Mouse (Mus musculus) ZHBTc4 (cell line): ENCODE measurements around the gene Gbp9.
"Not testable (repeated sequence)": the region's sequence is repeated elsewhere in the genome, so short reads cannot be mapped to it uniquely, and the experiment has no call there.

Experiments
- DNase-seq: peaks from one replicate; pipeline ENCODE4 v3.0.0-alpha.2; 2011; ENCODE audit warnings: low read depth, low spot score

The Gbp9 gene

DNA sequence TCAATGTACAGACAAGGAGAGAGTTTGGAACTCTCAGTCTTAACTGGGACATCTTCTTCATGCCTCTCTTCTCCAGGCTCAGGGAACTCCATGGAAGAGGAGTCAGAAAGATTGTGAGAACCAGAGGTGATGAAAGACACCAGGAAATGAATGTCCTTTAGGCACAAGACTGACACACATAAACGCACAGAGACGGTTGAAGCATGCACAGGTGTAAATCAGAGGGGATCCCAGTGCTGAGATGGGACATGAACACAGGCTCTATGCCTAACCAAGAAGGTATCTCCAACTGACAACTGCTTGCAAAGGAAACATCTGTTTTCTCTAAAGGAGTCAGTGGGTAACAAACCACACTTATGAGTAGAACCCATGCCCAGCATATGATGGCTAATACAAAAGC lies 79.1 kb downstream of the Gbp9 start:
- DNase-seq: no peak

DNA sequence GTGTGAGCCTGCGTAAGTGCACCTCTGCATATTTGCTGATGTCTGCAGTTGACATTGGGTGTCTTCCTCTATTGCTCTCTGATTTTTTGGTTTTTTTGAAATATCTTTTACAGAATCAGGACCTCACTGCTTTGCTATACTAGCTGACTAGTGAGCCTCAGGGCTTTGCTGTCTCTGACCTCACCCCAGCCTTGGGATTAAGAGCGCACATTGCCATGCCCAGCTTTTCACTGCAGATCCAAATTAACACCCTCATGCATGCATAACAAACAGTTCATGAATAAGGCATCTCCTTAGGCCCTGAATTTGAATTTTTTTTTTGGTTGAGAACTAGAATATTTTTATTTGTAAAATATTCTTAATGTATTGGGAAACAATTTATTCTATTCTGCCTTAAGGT lies 84.1 kb downstream of the Gbp9 start:
- DNase-seq: no peak

DNA sequence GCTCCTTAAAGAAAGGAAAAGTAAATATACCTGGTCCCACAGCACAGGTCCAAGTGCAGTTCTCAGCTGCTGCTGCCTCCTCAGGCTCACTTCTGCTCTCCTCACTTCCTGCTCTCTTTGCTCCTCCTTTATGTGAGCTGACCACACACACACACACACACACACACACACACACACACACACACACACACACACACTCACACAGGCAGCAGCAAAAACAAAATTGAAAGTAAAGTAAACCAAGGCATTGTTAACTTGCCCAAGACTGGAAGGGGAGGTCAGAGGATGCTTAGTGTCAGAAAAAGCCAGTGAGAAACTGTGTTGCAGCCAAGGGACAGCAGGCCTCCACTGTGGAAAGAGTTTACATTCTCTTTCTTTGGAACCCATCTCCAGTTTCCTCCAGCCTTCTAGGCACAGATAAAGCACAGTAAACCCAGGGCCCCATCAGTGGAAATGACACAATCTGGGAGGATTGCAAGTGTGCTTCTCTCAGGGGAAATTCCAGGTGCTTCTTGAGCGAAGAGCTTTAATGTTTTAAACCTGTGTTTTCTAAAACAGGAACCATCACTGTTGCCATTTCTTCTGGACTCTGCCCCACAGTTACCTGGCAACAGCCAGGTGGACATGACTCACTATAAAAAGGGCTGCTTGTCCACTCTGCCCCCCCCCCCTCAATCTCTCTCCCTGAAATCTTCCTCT lies 85.7 kb downstream of the Gbp9 start:
- not testable (repeated sequence) for DNase-seq

DNA sequence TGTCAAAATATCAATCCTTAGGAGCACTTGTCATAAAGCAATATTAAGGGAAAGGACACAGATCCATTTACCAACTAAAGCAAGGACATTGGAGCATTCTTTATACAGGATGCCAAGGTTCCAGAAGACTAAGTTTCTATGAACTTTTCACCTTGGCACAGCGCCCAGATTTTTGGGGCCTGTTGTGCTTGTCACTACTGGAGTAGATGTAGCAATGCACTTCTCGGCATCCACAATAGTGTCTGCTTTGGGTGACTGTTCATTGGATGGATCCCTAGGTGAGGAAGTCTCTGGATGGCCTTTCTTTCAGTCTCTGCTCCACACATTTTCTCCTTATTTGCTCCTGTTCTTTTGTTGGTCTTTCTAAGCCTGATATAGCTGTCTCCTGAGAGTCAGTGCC lies 107.0 kb downstream of the Gbp9 start:
- DNase-seq: no peak
